Mouse (Mus musculus): ENCODE results near the gene Sox1.

Sox1 gene

GRCm38 (mm10) chr8:12425906-12426305 lies 30.8 kb downstream of the Sox1 start:
- DNase-seq (ENCODE audit: low spot score), result no peak

GRCm38 (mm10) chr8:12427346-12427745 lies 32.3 kb downstream of the Sox1 start:
- no peak for DNase-seq (ENCODE audit: low spot score)

- DNase-seq (ENCODE audit: low spot score), result peak; percentile 51
These were observed 33.0 kb downstream of the Sox1 start for GRCm38 (mm10) chr8:12427886-12428799.

GRCm38 (mm10) chr8:12428931-12429330 lies 33.8 kb downstream of the Sox1 start:
- DNase-seq (ENCODE audit: low spot score), result no peak

DNA sequence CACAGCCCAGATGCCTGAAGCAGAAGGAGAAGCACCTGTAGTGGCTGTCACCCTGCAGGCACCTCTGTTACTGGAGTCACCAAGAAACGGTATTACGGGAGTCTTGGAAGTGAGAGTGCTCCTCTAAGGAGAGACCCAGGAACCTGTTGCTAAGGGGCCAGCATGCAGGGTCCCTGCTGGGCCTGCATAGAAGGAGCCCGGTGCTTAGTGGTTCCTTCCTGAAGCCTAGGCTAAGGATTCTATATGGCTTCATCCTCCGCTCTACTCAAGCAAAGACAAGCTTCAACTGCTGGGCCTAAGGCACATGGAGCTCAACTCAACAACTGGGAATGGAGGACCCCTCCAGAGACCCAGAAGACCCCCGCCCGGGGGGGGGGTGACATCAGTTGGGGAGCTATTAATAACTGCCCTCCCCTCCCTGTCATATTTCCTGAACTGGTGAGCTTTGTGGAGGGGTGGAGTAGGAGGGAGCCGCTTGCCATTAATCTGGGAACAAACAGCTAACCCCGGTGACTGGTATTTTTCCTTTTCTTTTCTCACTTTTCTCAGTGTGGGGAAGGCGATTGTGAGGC lies 34.6 kb downstream of the Sox1 start:
- DNase-seq (ENCODE audit: low spot score), result peak; percentile 42

- DNase-seq (ENCODE audit: low spot score), result peak; percentile 86
These were observed 35.2 kb downstream of the Sox1 start for GRCm38 (mm10) chr8:12430173-12430899.

- DNase-seq (ENCODE audit: low spot score), result peak; percentile 47
These were observed 36.0 kb downstream of the Sox1 start for GRCm38 (mm10) chr8:12430900-12431737.

DNA sequence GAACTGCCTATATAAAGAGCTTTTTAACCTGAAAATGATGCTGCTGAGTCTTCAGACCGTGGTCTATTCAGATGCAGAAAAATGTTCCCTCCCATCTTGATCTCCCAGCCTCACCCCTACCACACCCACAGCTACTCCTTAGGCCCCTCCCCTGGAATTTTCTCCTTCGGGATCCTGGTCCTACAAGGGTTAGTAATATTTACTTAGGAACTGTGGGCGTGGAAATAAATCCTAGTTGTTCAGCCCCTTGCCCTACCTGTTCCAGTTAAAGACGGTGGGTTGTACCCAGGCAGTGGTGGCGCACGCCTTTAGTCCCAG lies 36.6 kb downstream of the Sox1 start:
- DNase-seq (ENCODE audit: low spot score), result peak; percentile 12

- DNase-seq (ENCODE audit: low spot score), result peak; percentile 65
These were observed 37.5 kb downstream of the Sox1 start for GRCm38 (mm10) chr8:12432546-12432945.

- no peak for DNase-seq (ENCODE audit: low spot score)
These were observed 39.7 kb downstream of the Sox1 start for GRCm38 (mm10) chr8:12434771-12435170.

GRCm38 (mm10) chr8:12438021-12438420 lies 42.9 kb downstream of the Sox1 start:
- no peak for DNase-seq (ENCODE audit: low spot score)

- DNase-seq (ENCODE audit: low spot score), result peak; percentile 75
These were observed 43.9 kb downstream of the Sox1 start for GRCm38 (mm10) chr8:12439044-12439443.

DNA sequence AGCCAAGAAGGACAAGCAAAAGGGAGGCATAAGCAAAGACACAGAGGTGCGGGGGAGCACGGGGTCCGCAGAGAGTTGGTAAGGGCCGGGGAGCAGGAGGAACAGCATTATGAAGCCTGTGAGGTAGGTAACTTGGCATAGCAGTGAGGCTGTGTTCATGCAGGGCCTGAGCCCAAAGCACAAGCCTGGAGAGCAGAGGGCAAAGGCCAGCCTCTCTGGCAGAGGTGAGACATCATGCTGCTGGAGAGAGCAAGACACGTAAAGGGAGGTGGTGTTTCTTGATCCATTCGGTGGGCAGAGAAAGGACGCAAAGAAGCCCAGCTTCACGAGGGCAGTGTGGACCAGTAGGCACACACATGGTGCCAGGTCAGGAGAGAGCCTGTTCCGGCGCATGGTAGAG lies 44.8 kb downstream of the Sox1 start:
- no peak for DNase-seq (ENCODE audit: low spot score)

GRCm38 (mm10) chr8:12440997-12441396 lies 45.9 kb downstream of the Sox1 start:
- no peak for DNase-seq (ENCODE audit: low spot score)

- no peak for DNase-seq (ENCODE audit: low spot score)
These were observed 50.2 kb downstream of the Sox1 start for GRCm38 (mm10) chr8:12445258-12445657.

GRCm38 (mm10) chr8:12445926-12446680 lies 51.0 kb downstream of the Sox1 start:
- DNase-seq (ENCODE audit: low spot score), result peak; percentile 18

Measured in embryo, embryonic 10 days (tissue).